Mouse (Mus musculus) fat pad, adult 2 months (tissue): ENCODE results near the gene P4ha1.
"Not testable (repeated sequence)": the region's sequence is repeated elsewhere in the genome, so short reads cannot be mapped to it uniquely, and the experiment has no call there.

ENCODE experiments used
- DNase-seq: peaks from one replicate; pipeline ENCODE4 v3.0.0-alpha.2; 2011; ENCODE audit warnings: low read depth, low spot score; ENCODE audit errors: extremely low read depth

Gene P4ha1

GRCm38 (mm10) chr10:59323100-59323487 lies at the start of gene P4ha1:
TSS of gene P4ha1 (plus strand) at chr10:59323296.
- no peak for DNase-seq

- no peak for DNase-seq
Measured at GRCm38 (mm10) chr10:59275745-59276144, 47.4 kb upstream of the P4ha1 start.

GRCm38 (mm10) chr10:59277116-59277515 lies 46.0 kb upstream of the P4ha1 start:
- no peak for DNase-seq

- no peak for DNase-seq
Measured at GRCm38 (mm10) chr10:59277729-59278475, 45.2 kb upstream of the P4ha1 start.

- no peak for DNase-seq
Measured at GRCm38 (mm10) chr10:59283164-59283563, 39.9 kb upstream of the P4ha1 start.

GRCm38 (mm10) chr10:59283749-59284148 lies 39.3 kb upstream of the P4ha1 start:
- no peak for DNase-seq

GRCm38 (mm10) chr10:59285530-59285929 lies 37.6 kb upstream of the P4ha1 start:
- no peak for DNase-seq

GRCm38 (mm10) chr10:59287251-59287650 lies 35.8 kb upstream of the P4ha1 start:
- no peak for DNase-seq

- no peak for DNase-seq
Measured at GRCm38 (mm10) chr10:59287662-59288061, 35.4 kb upstream of the P4ha1 start.

- no peak for DNase-seq
Measured at GRCm38 (mm10) chr10:59289062-59289461, 34.0 kb upstream of the P4ha1 start.

GRCm38 (mm10) chr10:59291536-59291935 lies 31.6 kb upstream of the P4ha1 start:
- no peak for DNase-seq

- DNase-seq, result no peak
Measured at GRCm38 (mm10) chr10:59292079-59292478, 31.0 kb upstream of the P4ha1 start.

GRCm38 (mm10) chr10:59292558-59292957 lies 30.5 kb upstream of the P4ha1 start:
- no peak for DNase-seq

- DNase-seq, result peak; percentile 68
Measured at GRCm38 (mm10) chr10:59295241-59295811, 27.8 kb upstream of the P4ha1 start.

GRCm38 (mm10) chr10:59296261-59296660 lies 26.8 kb upstream of the P4ha1 start:
- no peak for DNase-seq

- DNase-seq, result not testable (repeated sequence)
Measured at GRCm38 (mm10) chr10:59302671-59303070, 20.4 kb upstream of the P4ha1 start.

- no peak for DNase-seq
Measured at GRCm38 (mm10) chr10:59308993-59309715, 13.9 kb upstream of the P4ha1 start.

- DNase-seq, result no peak
Measured at GRCm38 (mm10) chr10:59310124-59310523, 13.0 kb upstream of the P4ha1 start.

- DNase-seq, result no peak
Measured at GRCm38 (mm10) chr10:59310691-59311457, 12.2 kb upstream of the P4ha1 start.

GRCm38 (mm10) chr10:59311881-59312280 lies 11.2 kb upstream of the P4ha1 start:
- no peak for DNase-seq

- no peak for DNase-seq
Measured at GRCm38 (mm10) chr10:59321112-59321511, 2.0 kb upstream of the P4ha1 start.
